Mouse (Mus musculus) G1E (cell line): Measurements from ENCODE around the gene Hspbp1.

Experiments
- CTCF ChIP-seq: IDR thresholded peaks from 2 replicates; pipeline ENCODE4 v1.5.1; 2012; ENCODE audit warnings: low read depth, low read length, inconsistent platforms, mixed read lengths
- GATA1 ChIP-seq: IDR thresholded peaks from 2 replicates; pipeline ENCODE4 v1.6.1; 2012; ENCODE audit warnings: borderline replicate concordance, low read length, inconsistent platforms, mixed read lengths

DNA sequence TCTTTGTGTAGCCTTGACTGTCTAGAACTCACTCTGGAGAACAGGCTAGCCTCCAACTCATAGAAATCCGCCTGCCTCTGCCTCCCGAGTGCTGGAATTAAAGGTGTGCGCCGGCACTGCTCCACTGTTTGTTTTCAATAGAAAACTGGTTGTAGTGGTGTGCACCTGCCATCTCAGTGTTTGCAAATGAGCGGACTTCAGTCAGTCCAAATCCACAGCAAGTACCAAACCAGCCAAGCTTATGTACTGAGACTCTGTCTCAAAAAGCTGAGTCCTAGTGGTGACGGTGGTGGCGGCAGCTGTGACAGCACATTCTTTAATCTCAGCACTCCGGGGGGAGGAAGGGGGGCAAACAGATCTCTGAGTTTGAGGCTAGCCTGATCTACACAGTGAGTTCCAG is 16.4 kb downstream of the Hspbp1 start:
- no peak for TF ChIP-seq CTCF
- no peak for TF ChIP-seq GATA1
